Mouse (Mus musculus) embryonic fibroblast, embryonic 13.5 days (primary cell): ENCODE measurements around the gene Ncor2.

Experiments
- CTCF ChIP-seq: IDR thresholded peaks from 2 replicates; pipeline ENCODE4 v1.5.1; 2011; ENCODE audit warnings: mild to moderate bottlenecking, control low read depth, low read length, moderate library complexity, borderline replicate concordance; ENCODE audit not compliant: insufficient read depth
- POLR2A ChIP-seq: IDR thresholded peaks from 2 replicates; pipeline ENCODE4 v1.6.1; 2011; ENCODE audit warnings: low read depth, mild to moderate bottlenecking, control low read depth, low read length, moderate library complexity

- TF ChIP-seq CTCF (no peak), POLR2A (peak; percentile 49)
Observed at GRCm38 (mm10) chr5:125002969-125003872, 175.8 kb downstream of the Ncor2 start, which contains the start of gene Rflna.
